Mouse (Mus musculus): ENCODE measurements around the gene Tmem128.
A peak's percentile ranks its signal among the peaks of the same experiment; 100 is the strongest.

Gene Tmem128

GRCm38 (mm10) chr5:38277936-38278600 is 18.1 kb downstream of the Tmem128 start:
- no peak for DNase-seq

- DNase-seq = no peak
These were observed 20.1 kb downstream of the Tmem128 start for GRCm38 (mm10) chr5:38280075-38280474.

- DNase-seq = no peak
These were observed 25.7 kb downstream of the Tmem128 start for GRCm38 (mm10) chr5:38285724-38286123.

GRCm38 (mm10) chr5:38288476-38288875 is 28.5 kb downstream of the Tmem128 start:
- DNase-seq = no peak

DNA sequence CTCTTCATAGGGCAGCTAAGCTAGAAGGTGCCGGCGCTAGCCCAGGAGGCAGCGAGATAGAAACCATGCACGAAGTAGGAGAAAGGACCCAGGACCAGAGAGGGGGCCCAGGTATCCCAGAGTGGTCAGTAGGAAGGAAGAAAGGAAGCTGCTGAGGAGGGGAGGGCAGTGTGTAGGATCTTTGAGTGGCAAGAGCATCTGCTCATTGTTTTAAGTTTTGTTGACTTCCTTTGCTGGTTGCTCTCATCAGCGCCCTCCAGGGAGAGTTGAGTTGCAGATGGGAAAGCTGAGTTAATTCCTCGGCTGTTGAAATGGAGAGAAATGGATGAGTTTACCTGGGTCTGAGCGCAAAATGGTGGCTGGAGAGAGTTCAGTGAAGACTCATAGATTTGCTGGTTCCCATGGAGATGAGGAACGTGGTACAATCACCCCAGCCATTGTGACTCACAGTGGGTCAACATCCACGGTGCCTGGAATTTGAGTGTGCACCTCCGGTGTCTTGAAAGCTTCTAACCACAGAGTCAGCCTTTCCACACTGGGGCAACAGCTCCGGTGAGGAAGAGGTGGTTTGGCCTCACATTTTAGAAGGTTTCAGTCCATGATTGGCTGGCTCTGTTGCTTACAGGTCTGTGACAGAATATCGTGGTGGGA is 41.9 kb downstream of the Tmem128 start:
- DNase-seq = no peak

- no peak for DNase-seq
These were observed 42.7 kb downstream of the Tmem128 start for GRCm38 (mm10) chr5:38302651-38303050.

DNA sequence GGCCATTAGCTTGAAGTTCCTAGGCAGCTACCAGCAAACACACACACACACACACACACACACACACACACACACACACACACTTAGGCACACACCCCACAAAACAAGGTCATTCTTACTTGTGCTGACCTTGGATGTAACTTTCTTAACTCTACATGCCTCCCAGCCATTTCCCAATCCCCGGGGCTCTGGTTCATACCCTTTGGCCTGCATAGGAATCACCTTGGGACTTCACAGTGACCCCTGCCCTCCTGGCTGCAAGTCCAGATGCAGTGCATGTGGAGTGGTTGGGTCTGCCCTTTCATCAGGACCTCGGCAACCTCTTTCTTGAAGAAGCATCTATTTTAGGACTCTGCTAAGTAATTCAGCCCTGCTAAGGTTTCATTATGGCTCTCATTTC is 45.3 kb downstream of the Tmem128 start:
- no peak for DNase-seq

GRCm38 (mm10) chr5:38307255-38308101 is 47.5 kb downstream of the Tmem128 start:
- peak; percentile 50 to 57 for DNase-seq

- DNase-seq = peak; percentile 9 to 10
These were observed 48.9 kb downstream of the Tmem128 start for GRCm38 (mm10) chr5:38308873-38309272.

DNA sequence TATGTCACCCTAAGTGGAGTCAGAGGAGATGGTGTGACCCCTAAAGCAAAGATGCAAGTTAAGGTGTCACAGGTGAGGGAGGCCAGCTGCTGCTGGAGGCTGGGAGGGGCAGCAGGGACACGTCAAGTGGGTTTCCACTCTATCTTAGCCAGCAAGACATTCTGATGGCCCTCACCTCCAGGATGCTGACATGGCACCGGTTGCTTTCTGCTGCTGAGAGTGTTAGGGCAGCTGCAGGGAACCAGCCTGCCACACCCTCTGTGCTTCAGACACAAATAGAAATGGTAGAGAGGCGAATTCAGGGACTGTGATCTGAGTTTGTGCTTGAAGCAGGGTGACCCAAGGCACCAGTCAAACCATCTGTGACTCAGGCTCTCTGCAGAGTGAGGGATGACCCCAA is 49.8 kb downstream of the Tmem128 start:
- DNase-seq = no peak
